8 mouse cellular contexts compared by ENCODE assay signal in the genomic region with DNA sequence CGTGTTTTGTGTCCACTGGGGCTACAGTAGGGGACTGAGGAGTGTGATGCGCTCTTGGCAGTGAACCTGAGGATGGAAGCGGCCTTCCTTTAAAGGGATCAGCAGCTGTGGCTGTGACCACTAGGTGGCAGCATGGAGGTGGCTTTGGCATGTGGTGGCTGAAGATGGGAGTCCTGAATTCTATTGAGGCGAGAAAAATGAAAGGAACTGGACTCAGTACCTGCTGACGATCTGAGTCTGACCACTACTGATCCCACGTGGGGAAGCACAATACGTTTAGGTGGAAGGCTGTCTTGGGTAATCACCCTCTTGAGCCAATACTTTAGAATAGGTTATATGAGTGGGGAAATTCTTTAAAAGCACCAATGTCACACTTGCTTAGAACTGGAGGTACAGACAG. TPM values are rescaled to one million over a fixed set of nuclear protein-coding genes. Genes with fewer than 3 reads are reported as not detected.
A peak's percentile ranks its signal among the peaks of the same experiment; 100 is the strongest.
DNase-seq lines count a peak whose midpoint lies in the region; ATAC-seq and TF ChIP-seq lines count a peak whose summit lies in the region.

No protein-coding gene starts in this region.

- ATAC-seq in neural tube, embryonic 15.5 days (ENCODE audit: low FRiP score) = no peak
- ATAC-seq in limb, embryonic 11.5 days (ENCODE audit: insufficient number of reproducible peaks, low FRiP score, low TSS enrichment, low read depth) = no peak

- H3K4me3 ChIP-seq in neural tube, embryonic 15.5 days (replicated peaks) = no peak overlapping the region
- H3K4me3 ChIP-seq in kidney, adult 2 months (ENCODE audit: insufficient read depth, low read depth, low read length) = no peak overlapping the region
- H3K4me3 ChIP-seq in limb, embryonic 11.5 days (ENCODE audit: low read depth, low read length) = no peak overlapping the region
- no peak overlapping the region for H3K4me3 ChIP-seq in olfactory bulb, adult 2 months (ENCODE audit: insufficient read depth, low read depth, low read length)
- no peak overlapping the region for H3K4me3 ChIP-seq in thymus, adult 2 months (ENCODE audit: control insufficient read depth, insufficient read depth, low read length)

- no peak overlapping the region for H3K9ac ChIP-seq in neural tube, embryonic 15.5 days (replicated peaks)
- no peak overlapping the region for H3K9ac ChIP-seq in limb, embryonic 11.5 days (ENCODE audit: low read length)

- 12% methylated on average over 7 of the region's 7 CpGs for WGBS in neural tube, embryonic 15.5 days
- WGBS in kidney, adult 2 months = 11% methylated on average over 7 of the region's 7 CpGs
- 12% methylated on average over 7 of the region's 7 CpGs for WGBS in limb, embryonic 11.5 days
- 18% methylated on average over 7 of the region's 7 CpGs for WGBS in olfactory bulb, adult 2 months
- WGBS in thymus, adult 2 months = 19% methylated on average over 7 of the region's 7 CpGs

- no peak overlapping the region for H3K27ac ChIP-seq in neural tube, embryonic 15.5 days (replicated peaks)
- H3K27ac ChIP-seq in kidney, adult 2 months (ENCODE audit: insufficient read depth, low read depth, low read length) = no peak overlapping the region
- H3K27ac ChIP-seq in limb, embryonic 11.5 days (replicated peaks; ENCODE audit: low read depth, low read length) = no peak overlapping the region
- H3K27ac ChIP-seq in olfactory bulb, adult 2 months (ENCODE audit: insufficient read depth, low read depth, low read length) = no peak overlapping the region
- no peak overlapping the region for H3K27ac ChIP-seq in thymus, adult 2 months (ENCODE audit: control insufficient read depth, insufficient read depth, low read length)

- 0 out of 2 replicates have a peak, but pooled peaks cover 3% of the 10 kb centered on the region for H3K27me3 ChIP-seq in neural tube, embryonic 15.5 days (replicated peaks)
- H3K27me3 ChIP-seq in kidney, adult 2 months (replicated peaks; ENCODE audit: control insufficient read depth, insufficient read depth, low read length) = no peaks in the 10 kb centered on the region
- H3K27me3 ChIP-seq in limb, embryonic 11.5 days (ENCODE audit: control insufficient read depth, insufficient read depth, low read length) = no peaks in the 10 kb centered on the region
- H3K27me3 ChIP-seq in thymus, adult 2 months (ENCODE audit: control insufficient read depth, insufficient read depth, low read length) = no peaks in the 10 kb centered on the region

- TF ChIP-seq CTCF in kidney, adult 2 months (conservative IDR thresholded peaks at IDR 0.05; ENCODE audit: insufficient read depth, insufficient read length, low read depth, low read length) = peak; percentile 95
- TF ChIP-seq CTCF in olfactory bulb, adult 2 months (IDR thresholded peaks at IDR 0.05; ENCODE audit: insufficient read depth, low read depth, low read length) = peak; percentile 87
- peak; percentile 87 for TF ChIP-seq CTCF in thymus, adult 2 months (IDR thresholded peaks at IDR 0.05; ENCODE audit: borderline replicate concordance, control insufficient read depth, extremely low read depth, insufficient read depth, low read length, poor library complexity)

- no peaks in the 10 kb centered on the region for H3K4me1 ChIP-seq in neural tube, embryonic 15.5 days
- no peaks in the 10 kb centered on the region for H3K4me1 ChIP-seq in kidney, adult 2 months (ENCODE audit: control insufficient read depth, insufficient read depth, low read length)
- no peaks in the 10 kb centered on the region for H3K4me1 ChIP-seq in limb, embryonic 11.5 days (ENCODE audit: control insufficient read depth, insufficient read depth, low read length)
- H3K4me1 ChIP-seq in olfactory bulb, adult 2 months (ENCODE audit: control insufficient read depth, insufficient read depth, low read length) = peaks cover 2% of the 10 kb centered on the region; the same call in 1 of the 2 replicates
- H3K4me1 ChIP-seq in thymus, adult 2 months (replicated peaks; ENCODE audit: control insufficient read depth, insufficient read depth, low read length) = peaks cover 13% of the 10 kb centered on the region

- H3K36me3 ChIP-seq in neural tube, embryonic 15.5 days = no peaks in the 10 kb centered on the region
- H3K36me3 ChIP-seq in kidney, adult 2 months (ENCODE audit: control insufficient read depth, insufficient read depth, low read length) = no peaks in the 10 kb centered on the region
- no peaks in the 10 kb centered on the region for H3K36me3 ChIP-seq in limb, embryonic 11.5 days (ENCODE audit: control insufficient read depth, insufficient read depth, low read length)
- H3K36me3 ChIP-seq in thymus, adult 2 months (ENCODE audit: control insufficient read depth, insufficient read depth, low read length) = no peaks in the 10 kb centered on the region

- H3K4me2 ChIP-seq in neural tube, embryonic 15.5 days = no peak overlapping the region
- H3K4me2 ChIP-seq in limb, embryonic 11.5 days (ENCODE audit: low read depth, severe bottlenecking) = no peak overlapping the region

- no peaks in the 10 kb centered on the region for H3K9me3 ChIP-seq in neural tube, embryonic 15.5 days (replicated peaks)
- H3K9me3 ChIP-seq in limb, embryonic 11.5 days (ENCODE audit: control insufficient read depth, low read length) = no peaks in the 10 kb centered on the region

- no peak for TF ChIP-seq POLR2A in kidney, adult 2 months (IDR thresholded peaks at IDR 0.05; ENCODE audit: low read depth, low read length)
- TF ChIP-seq POLR2A in olfactory bulb, adult 2 months (IDR thresholded peaks at IDR 0.05; ENCODE audit: insufficient read depth, low read depth, low read length) = no peak
- TF ChIP-seq POLR2A in thymus, adult 2 months (IDR thresholded peaks at IDR 0.05; ENCODE audit: control insufficient read depth, extremely low read depth, insufficient read depth, low read length, poor library complexity) = no peak

- peak; percentile 82 for DNase-seq in neural tube, embryonic 10.5 days (ENCODE audit: extremely low spot score, low spot score)
- DNase-seq in cerebellum, adult 11 months = peak; percentile 68
- DNase-seq in frontal cortex, postnatal 10 days (ENCODE audit: low spot score in 2 of 2) = peak; percentile 29 to 77
- peak; percentile 80 for DNase-seq in kidney, adult 2 months
- DNase-seq in limb, embryonic 11.5 days (ENCODE audit: low spot score) = peak; percentile 90
- DNase-seq in thymus, adult 2 months = peak; percentile 84

RNA-seq across cellular contexts. Expression of gene Lyrm9, which starts 29.9 kb away (rescaled TPM):
- 34.0 and 42.0 TPM in 2 replicates for polyA plus RNA-seq in neural tube, embryonic 15.5 days (2015; fragmentation: Nextera tagmentation; extraction: Ambion mirVana)
- polyA plus RNA-seq in kidney, adult 2 months (2012; rRNA removed) = 22.4 and 24.9 TPM in 2 replicates
- polyA plus RNA-seq in limb, embryonic 11.5 days (2014; fragmentation: Nextera tagmentation; extraction: Ambion mirVana) = 12.8 and 15.2 TPM in 2 replicates
- not detected in 2 replicates for polyA plus RNA-seq in olfactory bulb, adult 2 months (2012; ENCODE audit: insufficient read depth, insufficient read length, low replicate concordance, missing spikeins)
- polyA plus RNA-seq in thymus, adult 2 months (2012; rRNA removed) = 20.7 and 28.1 TPM in 2 replicates
